Mouse (Mus musculus): ENCODE data around the gene Alpk1.

Gene Alpk1

DNA sequence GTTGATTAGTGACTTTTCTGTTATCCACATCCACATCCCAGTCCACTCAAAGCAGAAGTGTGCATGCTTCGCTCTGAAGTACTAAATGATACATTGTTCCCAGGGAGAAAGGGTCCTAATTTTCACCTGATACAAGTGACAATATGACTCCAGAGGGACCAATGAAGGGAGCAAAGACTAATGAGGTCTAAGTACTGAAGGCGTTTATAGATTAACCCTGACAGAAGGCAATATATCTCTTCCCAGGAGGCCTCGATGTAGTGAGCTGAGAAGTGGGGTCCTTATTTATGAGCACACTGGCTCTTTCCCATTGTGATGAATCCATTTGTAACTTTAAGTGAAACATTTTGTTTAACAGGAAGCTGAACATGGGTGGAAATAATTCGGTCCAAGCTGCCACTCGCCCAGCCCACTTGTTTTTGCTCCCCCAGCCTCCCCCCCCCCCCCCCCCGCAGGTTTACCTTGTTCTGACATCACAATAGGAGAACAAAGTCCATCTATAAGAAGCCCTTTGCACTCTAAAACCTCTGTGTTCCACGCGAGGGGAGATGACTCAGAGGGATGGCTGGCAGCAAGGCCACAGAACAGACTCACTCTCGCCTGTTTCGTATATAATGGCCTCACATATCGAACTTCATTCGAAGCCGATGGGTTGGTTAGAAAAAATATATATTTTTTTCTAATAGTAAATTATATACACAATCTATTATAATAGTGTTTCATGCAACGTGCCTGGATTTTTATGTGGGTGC, 36.5 kb downstream of the Alpk1 start:
- no peak for DNase-seq (ENCODE audit: low read depth)

GRCm38 (mm10) chr3:127741473-127741872, 38.9 kb downstream of the Alpk1 start:
- DNase-seq (ENCODE audit: low read depth) = peak; percentile 15

- DNase-seq (ENCODE audit: low read depth) = no peak
Measured at GRCm38 (mm10) chr3:127737876-127738275, 42.5 kb downstream of the Alpk1 start.

GRCm38 (mm10) chr3:127735395-127735794, 44.9 kb downstream of the Alpk1 start:
- DNase-seq (ENCODE audit: low read depth) = no peak

- no peak for DNase-seq (ENCODE audit: low read depth)
Measured at GRCm38 (mm10) chr3:127729513-127730137, 50.7 kb downstream of the Alpk1 start.

GRCm38 (mm10) chr3:127728851-127729512, 51.3 kb downstream of the Alpk1 start:
- no peak for DNase-seq (ENCODE audit: low read depth)

DNA sequence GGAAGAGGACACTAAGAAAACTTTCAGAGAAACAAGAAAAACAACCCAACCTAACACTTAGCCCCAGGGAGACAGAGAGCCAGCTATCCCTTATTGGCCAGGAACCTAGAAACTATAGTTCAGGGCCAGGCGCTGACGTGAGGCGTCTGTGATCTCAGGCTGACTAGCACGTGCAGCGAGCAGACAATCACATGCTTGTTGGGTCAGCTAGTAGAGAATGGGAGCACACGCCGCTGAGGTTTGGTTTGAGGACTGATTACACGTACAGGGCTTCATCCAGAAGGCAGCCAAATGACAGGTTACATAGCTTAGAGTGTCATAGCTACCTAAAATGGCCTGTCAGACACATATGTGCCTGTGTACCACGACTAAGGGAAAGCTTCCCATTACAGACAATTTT, 52.3 kb downstream of the Alpk1 start:
- DNase-seq (ENCODE audit: low read depth) = no peak

DNA sequence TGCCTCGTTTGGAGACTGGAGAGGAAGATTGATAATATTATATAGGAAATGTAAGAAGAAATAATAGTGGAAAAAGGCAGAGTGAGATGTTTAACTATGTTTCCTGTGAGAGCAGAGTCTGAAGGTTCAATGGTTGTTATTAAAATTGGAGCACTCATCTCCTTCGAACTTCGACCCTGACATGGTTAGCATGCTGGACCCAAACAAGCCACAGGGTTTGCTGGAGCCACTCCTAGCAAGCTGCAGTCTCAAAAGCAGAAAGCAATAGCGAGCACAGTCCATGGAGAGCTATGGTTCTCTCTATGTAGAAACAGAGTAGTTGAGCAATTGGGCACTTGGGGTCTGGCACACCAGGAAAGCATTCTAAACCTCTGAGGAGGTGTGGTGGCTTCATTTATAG, 59.4 kb downstream of the Alpk1 start:
- no peak for DNase-seq (ENCODE audit: low read depth)

GRCm38 (mm10) chr3:127720050-127720449, 60.3 kb downstream of the Alpk1 start:
- DNase-seq (ENCODE audit: low read depth) = no peak

DNA sequence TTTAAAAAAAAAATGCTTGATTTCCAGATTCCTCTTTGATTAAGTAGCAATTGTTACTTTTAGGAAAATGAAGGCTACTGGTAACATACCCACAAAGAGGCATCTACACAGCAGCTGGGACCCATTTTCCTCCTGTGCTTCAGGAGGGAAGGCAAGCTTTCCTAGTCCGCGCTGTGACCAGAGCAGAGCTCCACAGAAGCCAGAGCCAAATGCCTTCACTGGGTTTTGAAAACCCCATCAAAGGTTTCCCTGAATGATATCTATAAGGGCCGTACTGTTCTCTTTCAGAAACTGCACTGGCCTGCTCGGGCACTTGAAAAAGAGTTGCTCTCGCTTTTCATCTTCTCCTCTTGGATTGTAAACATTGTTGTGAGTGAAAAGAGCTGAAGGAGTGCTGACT, 60.7 kb downstream of the Alpk1 start:
- no peak for DNase-seq (ENCODE audit: low read depth)

GRCm38 (mm10) chr3:127716759-127717158, 63.6 kb downstream of the Alpk1 start:
- DNase-seq (ENCODE audit: low read depth) = no peak

GRCm38 (mm10) chr3:127713112-127713511, 67.2 kb downstream of the Alpk1 start:
- no peak for DNase-seq (ENCODE audit: low read depth)

DNA sequence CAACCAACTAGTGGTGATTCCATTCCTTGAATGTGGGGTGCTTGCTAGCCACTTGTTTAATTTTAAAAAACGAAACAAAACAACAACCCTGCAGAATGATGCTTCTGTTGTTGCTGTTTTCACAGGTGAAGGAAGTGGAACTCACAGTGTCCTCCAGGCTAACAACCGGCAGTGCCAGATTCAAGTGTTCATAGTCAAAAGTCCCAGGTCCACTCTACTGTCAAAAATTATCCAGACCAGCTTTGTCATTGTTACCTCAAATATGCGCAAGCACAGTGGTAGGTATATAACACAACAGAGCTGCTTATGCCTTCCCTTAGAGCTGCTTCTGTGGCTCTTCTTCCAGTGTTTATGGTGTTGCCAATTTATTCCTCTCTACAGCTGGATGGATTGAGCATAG, 68.8 kb downstream of the Alpk1 start:
- DNase-seq (ENCODE audit: low read depth) = no peak

DNA sequence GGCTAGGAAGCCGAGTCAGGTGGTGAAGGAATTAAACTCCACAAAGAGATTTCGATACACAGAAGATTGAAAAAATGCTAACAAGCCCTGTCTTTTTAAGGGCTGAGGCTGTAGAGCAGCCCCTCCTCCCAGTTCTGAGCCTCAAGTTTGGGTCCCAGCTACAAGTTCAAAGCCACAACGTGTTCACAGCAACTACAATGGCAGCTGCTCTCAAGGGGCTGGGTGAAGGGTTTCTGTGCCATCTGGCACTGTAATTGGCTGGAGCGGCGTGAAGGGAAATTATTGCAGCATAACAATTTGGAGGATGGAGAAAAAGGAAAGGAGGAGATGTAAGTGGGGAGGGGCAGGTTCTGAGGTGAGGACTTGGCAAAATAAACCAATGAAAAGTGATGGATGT, 73.2 kb downstream of the Alpk1 start:
- no peak for DNase-seq (ENCODE audit: low read depth)

DNA sequence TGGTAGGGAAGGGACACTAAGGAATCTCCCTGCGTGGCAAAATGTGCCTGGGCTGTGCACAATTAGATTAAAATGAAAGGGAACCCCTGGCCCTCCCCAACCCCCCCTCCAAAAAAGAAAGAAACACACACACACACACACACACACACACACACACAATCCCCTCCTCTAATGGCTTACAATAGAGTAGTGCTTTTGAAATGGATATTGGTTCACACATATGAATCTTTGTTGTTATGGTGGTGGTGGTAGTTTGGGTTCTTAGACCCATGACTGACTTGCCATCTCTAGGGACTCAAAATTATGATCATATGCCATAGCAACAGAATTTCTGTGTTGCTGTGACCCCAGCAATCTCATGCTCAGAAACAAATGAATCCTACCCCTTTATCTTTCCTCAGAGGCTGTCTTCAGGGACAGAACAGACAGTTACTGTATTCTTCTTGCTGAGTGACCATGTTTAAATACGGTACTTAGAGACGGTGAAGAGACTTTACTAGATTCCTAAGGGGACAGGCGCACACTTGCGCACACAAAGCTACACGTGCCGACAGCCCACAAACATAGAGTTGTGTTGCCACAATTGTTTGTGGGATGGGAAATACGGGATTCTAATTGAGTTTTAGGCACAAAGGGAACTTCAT, 73.8 kb downstream of the Alpk1 start:
- DNase-seq (ENCODE audit: low read depth) = no peak

- no peak for DNase-seq (ENCODE audit: low read depth)
Measured at GRCm38 (mm10) chr3:127705515-127706444, 74.5 kb downstream of the Alpk1 start.

DNA sequence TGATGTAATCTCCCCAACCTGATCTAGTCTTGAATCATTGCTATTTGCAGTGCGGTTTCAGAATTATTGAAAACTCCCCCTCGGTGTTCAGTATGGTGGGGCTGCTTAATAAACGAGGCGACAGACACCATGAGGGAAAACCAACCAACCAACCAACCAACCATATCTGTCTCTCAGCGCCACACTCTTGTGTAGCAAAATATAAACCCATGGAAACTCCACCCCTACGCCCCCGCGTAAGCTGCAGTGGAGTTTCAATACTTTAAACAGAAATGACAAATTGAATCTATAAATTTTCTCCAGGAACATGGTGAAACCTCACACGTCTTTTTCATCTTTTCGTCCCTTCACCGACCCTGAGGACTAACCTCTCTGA, 75.2 kb downstream of the Alpk1 start:
- no peak for DNase-seq (ENCODE audit: low read depth)

GRCm38 (mm10) chr3:127701196-127701825, 79.0 kb downstream of the Alpk1 start:
- no peak for DNase-seq (ENCODE audit: low read depth)

DNA sequence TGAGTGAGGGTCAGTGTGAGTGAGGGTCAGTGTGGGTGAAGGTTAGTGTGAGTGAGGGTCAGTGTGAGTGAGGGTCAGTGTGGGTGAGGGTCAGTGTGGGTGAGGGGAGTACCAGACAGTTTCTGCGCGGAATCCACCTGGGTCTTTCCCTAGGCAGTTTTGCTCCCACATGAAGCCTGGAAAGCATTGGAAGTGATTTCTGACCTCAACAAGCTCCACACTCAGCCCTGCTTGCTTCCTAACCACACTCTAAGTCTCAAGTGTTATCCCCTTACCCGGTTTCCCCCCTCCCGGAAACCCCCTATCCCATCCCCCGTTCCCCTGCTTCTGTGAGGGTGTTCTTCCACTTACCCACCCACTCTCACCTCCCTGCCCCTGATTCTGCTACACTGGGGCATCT, 81.7 kb downstream of the Alpk1 start:
- DNase-seq (ENCODE audit: low read depth) = no peak

DNA sequence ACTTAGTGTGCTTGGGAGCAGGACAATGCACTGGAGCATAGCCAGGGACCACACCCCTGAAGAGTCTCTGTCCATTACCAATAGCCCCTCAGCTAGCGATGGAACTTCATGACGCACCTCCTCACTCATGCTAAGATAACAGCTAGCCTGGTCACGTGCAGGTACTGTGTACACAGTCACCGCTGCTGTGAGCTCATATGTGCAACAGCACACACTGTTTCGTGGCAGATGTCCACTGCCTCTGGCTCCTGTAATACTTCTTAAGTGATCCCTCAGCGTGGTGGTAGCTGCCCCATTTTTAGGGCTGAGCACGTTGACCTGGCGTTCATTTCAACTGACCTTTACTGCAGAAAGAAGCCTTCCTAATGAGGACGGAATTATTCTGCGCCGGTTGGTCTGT, 83.8 kb downstream of the Alpk1 start:
- no peak for DNase-seq (ENCODE audit: low read depth)
